Mouse (Mus musculus) MEL (cell line): ENCODE results near the gene Sez6l.

Experiments
- CHD2 ChIP-seq: IDR thresholded peaks from 2 replicates; pipeline ENCODE4 v1.6.1; 2011; ENCODE audit warnings: low read length, improper control_type of control experiment
- CTCF ChIP-seq, 3 experiments: IDR thresholded peaks in 2 of 3; conservative IDR thresholded peaks in 1 of 3; 2 replicates each; pipeline ENCODE4 v1.5.1; 2011 to 2012; ENCODE audit warnings: low read length in 3 of 3, low read depth in 2 of 3, mild to moderate bottlenecking in 2 of 3, improper control_type of control experiment in 1 of 3, inconsistent platforms in 1 of 3, mixed read lengths in 1 of 3, moderate library complexity in 1 of 3; ENCODE audit not compliant: control insufficient read depth in 1 of 3, insufficient read depth in 1 of 3, poor library complexity in 1 of 3, severe bottlenecking in 1 of 3
- EP300 ChIP-seq, 2 experiments: IDR thresholded peaks; 2 replicates each; pipeline ENCODE4 v1.6.1; 2011; ENCODE audit warnings: improper control_type of control experiment in 2 of 2, low read length in 2 of 2, low read depth in 1 of 2, mild to moderate bottlenecking in 1 of 2
- POLR2A ChIP-seq, 2 experiments: IDR thresholded peaks; 2 replicates each; pipeline ENCODE4 v1.6.1; 2011 to 2012; ENCODE audit warnings: low read length in 2 of 2, mild to moderate bottlenecking in 2 of 2, control low read depth in 1 of 2, improper control_type of control experiment in 1 of 2, low read depth in 1 of 2, moderate library complexity in 1 of 2; ENCODE audit not compliant: control insufficient read depth in 1 of 2, insufficient read depth in 1 of 2, poor library complexity in 1 of 2
- UBTF ChIP-seq: IDR thresholded peaks from 2 replicates; pipeline ENCODE4 v1.6.1; 2012; ENCODE audit warnings: low read depth, mild to moderate bottlenecking, inconsistent platforms, low read length, improper control_type of control experiment, moderate library complexity, borderline replicate concordance; ENCODE audit not compliant: insufficient read depth
- USF1 ChIP-seq: IDR thresholded peaks from 2 replicates; pipeline ENCODE4 v1.6.1; 2014; ENCODE audit warnings: low read depth, mild to moderate bottlenecking, inconsistent platforms, low read length, improper control_type of control experiment, moderate library complexity

DNA sequence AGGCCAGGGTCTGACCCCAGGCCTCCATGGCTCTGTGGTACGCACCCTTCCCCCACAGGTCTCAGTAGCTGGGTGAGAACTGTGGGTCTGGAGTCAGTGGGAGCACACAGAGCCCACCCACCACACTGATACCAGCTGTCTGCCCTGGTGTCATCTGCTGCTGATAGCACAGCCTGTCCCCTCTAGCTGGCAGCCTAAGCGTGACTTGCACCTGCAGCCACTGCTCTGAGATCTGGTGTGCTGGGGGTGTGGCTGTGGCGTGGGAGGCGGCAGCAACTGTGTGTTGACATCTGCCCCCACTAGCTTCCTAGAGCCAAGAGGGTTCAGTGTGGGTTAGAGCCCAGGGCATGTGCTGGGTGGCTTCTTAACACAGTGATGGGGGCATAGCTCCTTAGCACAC lies 200.9 kb downstream of the Sez6l start:
- no peak for TF ChIP-seq EP300 (IDR thresholded peaks at IDR 0.05; ENCODE audit: low read depth in 1 of 2, low read length in 2 of 2)
- TF ChIP-seq USF1 = no peak
- no peak for TF ChIP-seq UBTF
- no peak for TF ChIP-seq POLR2A (IDR thresholded peaks at IDR 0.05; ENCODE audit: control insufficient read depth in 1 of 2, insufficient read depth in 1 of 2, low read depth in 1 of 2, low read length in 2 of 2, poor library complexity in 1 of 2)
- TF ChIP-seq CTCF (IDR thresholded peaks at IDR 0.05 in 2 of 3, conservative IDR thresholded peaks at IDR 0.05 in 1 of 3; ENCODE audit: control insufficient read depth in 1 of 3, insufficient read depth in 1 of 3, low read depth in 2 of 3, low read length in 3 of 3, poor library complexity in 1 of 3, severe bottlenecking in 1 of 3) = no peak
- TF ChIP-seq CHD2 = no peak
